Mouse (Mus musculus) c-Kit-positive CD71-positive TER-119-negative erythroid progenitor cells, embryonic 14.5 days (primary cell): ENCODE measurements around the gene Arfgef3.

Experiments
- DNase-seq: peaks from one replicate; pipeline ENCODE4 v3.0.0-alpha.2; 2013; ENCODE audit warnings: low read depth

The Arfgef3 gene

DNA sequence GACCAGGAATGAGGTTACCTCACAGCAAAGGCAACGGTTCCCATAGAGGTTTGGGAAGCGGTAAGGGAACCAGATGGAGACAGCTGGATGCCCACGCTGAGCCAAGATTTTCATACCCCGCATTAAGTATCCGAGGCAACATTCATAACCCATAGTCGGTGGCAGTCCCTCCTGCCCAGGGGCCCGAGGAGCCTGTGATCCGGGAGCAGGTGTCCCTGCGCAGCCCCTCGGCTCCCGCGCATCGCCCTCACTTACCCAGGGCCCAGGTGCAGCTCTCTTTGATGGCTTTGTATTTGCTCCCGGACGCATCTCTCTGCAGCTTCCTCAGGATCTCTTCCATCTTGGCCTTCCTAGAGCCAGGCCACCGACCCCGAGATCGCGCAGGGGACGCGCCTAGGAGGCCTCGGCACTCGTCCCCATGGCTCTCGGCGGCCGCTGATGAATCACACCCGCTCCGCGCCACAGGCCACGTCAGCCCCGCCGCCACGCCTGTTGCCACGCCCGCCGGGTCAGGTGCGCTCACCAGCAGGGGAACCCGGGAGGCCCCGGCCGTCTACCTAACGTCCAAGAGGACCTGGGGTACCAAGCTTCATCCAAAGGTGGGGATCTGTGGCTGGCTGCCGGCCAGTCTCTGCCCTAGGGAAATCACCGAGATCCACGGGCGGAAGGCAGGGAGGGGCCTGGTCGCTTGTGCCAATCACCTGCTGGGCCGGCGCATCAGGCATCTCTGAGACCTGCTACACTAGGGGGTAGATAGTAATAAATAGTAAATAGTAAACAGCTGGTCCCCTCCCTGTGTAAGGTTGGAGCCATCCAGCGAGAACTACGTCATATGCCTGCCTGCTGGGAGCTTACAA is at the start of gene Arfgef3:
TSS of gene Arfgef3 (minus strand) at position 664 of the 857 bp plus-strand sequence.
- DNase-seq, result no peak

- DNase-seq, result no peak
Measured at GRCm38 (mm10) chr10:18790063-18790462, 46.3 kb upstream of the Arfgef3 start.

GRCm38 (mm10) chr10:18788601-18789000 is 44.9 kb upstream of the Arfgef3 start:
- no peak for DNase-seq

DNA sequence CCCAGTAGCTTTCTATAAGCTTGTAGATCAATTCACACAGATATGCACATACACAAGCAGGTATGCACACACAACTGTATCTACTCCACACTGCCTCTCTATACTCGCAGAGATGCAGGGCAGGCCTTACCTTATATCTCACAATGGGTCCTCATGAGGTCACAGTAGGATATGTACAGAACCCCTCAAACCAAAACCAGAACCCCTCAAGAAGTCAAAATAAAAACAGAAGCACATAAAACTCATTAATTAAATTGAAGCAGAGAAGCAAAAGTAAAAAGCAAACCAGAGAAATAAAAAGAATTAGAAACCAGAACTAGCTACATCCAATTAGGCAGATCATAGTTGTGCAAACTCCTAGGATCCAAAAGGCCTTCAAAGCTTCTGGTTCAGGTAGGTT is 42.9 kb upstream of the Arfgef3 start, which contains the start of gene Gm4922:
TSS of gene Gm4922 (minus strand) at position 101 of the 400 bp plus-strand sequence.
- DNase-seq, result no peak

DNA sequence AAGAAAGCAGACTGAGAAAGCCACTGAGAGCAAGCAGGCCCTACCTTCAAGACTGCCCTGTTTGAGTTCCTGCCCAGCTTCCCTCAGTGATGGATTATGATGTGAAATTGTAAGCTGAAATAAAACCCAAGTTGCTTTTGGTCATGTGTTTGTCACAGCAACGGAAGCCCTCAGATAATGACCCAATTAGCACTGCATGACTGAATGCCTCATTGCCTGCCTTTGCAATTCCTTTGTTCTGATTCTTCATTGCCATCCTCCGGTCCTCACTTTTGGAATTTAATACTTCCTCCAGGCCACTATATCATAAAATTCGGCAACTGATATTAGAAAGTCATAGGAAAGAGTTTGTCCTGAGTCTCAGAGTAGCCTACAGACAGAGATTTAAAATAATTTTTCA is 33.8 kb upstream of the Arfgef3 start:
- DNase-seq, result no peak

GRCm38 (mm10) chr10:18772537-18773179 is 28.9 kb upstream of the Arfgef3 start:
- DNase-seq, result no peak

DNA sequence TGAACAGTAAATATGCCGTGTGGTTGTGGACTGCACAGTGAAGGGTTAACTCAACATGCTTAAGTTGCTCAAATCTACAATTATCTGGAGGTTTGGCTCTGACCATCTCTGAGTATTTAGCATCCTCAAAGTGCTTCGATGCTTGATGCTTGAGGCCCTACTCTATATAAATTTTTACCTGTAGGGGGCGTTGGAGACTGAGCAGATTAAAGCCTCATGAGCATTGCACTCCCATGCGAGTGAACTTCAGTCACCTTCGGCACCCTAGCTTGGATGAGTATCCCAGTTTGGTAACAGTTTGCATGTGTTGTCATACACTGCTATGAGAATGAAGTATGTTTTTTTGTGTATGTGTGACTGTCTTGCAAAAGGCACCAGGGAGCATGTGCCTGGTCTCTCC is 26.2 kb upstream of the Arfgef3 start:
- no peak for DNase-seq

GRCm38 (mm10) chr10:18760241-18760640 is 16.5 kb upstream of the Arfgef3 start:
- peak; percentile 10 for DNase-seq

DNA sequence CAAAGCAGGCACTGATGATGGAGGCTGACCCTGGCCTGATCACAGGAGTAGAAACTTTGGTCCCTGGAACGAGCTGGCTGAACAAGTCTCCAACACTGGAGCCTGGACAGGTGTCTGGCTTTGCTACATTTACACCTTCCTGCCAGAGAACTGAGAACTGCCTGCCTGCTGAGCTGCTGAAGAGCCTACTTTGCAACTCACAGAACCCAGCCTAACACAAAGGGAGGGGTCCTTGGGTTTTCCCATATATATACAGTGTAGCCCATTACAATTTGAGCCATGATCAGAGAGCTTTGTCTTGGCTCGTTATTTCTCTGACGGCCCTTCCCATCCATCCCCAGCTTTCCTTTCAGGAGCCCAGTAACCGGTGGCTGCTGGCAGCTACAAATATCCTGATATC is 6.3 kb upstream of the Arfgef3 start:
- no peak for DNase-seq

DNA sequence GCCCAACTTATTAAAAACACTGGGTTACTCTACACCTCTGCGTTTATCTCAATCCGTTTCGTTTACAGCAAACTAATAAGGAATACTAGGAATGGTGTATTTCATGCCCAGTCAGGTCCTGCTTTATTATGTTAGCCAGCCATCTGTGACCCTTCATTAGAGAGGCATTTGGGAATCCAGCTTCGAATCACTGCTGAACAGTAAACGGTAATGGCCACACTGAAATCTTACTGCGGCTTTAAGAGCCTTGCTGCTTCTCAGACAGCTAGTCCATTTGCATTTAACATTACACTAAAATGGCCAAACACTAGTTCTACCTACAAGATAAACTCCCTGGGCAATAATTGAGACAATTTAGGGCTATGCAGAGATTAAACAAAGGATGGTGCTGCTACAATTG is 1.7 kb downstream of the Arfgef3 start:
- no peak for DNase-seq

DNA sequence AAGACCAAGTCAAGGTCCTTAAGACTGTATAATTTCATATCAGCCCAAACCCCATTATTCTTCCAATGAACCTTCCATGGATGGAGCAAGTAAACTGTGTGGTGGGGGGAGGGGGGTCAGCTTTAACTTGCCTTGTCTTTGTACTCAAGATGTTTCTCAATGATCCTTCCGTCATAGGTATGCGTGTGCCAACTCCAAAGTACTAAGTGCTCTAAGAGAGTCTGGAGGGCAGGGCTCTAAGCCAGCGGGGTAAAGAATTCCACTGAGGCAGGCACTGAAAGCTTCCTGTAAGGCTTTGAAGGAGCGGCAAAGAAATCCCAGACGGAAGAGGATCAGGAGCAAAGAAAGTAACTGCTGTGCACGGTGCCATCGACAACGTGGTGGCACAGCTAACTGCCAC is 2.7 kb downstream of the Arfgef3 start:
- DNase-seq, result no peak

DNA sequence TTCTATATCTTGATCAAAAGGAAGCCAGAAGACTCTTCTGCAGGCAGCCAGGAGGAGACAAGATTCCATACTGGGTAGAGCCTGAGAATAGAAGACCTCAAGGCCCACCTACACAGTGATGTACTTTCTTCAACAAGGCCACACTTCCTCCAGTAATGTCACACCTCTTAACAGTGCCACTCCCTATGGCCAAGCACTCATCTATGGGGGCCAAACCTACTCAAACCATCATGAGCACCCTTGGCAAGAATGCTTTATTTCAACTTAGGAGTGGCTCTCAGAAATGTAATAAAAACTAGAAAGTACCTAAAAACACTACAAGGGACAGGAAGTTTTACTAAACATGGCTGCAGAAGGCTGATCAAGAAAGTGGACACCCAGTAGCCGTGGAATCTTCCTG is 15.2 kb downstream of the Arfgef3 start:
- DNase-seq, result no peak

GRCm38 (mm10) chr10:18711436-18711835 is 32.3 kb downstream of the Arfgef3 start:
- no peak for DNase-seq

GRCm38 (mm10) chr10:18710949-18711348 is 32.8 kb downstream of the Arfgef3 start:
- DNase-seq, result no peak

DNA sequence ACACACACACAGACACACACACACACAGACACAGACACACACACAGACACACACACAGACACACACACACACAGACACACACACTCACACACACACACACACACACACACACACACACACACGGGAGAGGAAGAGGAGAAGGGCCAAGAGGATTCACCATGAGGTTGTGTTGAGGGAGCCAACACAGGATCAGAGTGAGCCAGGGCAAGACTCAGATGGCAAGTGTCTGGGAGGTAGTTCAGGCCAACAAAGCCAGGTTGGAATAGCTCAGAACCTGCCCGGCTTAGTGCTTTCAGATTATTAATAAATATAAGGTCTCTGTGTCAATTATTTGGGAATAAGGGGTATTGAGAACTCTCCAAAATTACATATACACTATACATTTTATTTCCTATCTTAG is 33.9 kb downstream of the Arfgef3 start:
- DNase-seq, result no peak

GRCm38 (mm10) chr10:18708641-18709040 is 35.1 kb downstream of the Arfgef3 start:
- DNase-seq, result no peak

DNA sequence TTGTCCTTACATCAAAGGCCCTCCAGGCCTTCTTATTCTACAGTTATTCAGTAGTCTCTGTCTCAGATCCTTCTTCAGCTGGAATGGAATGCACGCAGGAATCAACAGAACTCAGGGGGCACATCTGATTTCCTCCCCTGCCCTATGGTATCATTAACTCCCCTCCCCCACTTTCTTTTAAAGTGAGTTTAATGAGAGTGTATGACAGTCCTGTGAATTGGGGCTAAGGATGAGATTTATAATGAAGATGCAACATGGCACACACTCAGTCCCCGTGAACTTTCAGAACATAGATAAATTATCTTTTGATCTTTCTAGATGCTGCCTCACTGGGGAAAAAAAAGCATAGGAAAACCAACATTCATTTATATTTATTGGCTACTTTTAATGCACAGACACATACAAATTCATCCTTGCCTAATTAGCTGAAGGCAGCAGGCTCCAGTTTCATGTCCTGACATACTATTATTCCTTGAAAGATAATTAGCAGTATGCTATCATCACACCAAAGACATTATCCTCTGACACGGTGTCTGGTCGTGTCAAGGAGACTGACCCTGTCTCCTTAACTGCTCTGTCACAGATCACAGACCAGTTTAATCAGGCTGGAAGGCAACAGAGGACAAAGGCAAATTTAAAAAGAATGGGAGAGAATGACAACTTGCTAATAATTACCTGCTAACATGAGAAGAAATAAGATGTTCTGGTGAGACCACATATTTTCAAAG is 39.2 kb downstream of the Arfgef3 start:
- no peak for DNase-seq

DNA sequence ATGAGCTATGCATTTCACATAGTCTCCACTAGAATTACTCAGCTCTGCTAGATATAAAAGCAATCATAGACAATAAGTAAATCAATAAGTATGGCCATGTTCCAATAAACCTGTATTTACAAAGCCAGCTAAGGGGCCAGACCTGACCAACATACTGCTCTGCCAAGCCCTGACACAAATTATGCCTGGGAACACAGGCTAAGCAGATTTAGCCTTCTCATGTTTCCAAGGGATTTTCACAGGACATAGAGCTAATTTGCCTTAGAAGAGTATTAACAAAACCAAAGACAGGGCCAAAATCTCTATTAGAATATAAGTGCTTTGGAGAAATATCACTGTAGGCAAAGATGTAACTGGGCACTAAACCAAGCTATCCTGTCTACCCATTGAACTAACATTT is 42.2 kb downstream of the Arfgef3 start:
- DNase-seq, result no peak

- DNase-seq, result no peak
Measured at GRCm38 (mm10) chr10:18700117-18700516, 43.6 kb downstream of the Arfgef3 start.

GRCm38 (mm10) chr10:18699151-18699550 is 44.6 kb downstream of the Arfgef3 start:
- no peak for DNase-seq

DNA sequence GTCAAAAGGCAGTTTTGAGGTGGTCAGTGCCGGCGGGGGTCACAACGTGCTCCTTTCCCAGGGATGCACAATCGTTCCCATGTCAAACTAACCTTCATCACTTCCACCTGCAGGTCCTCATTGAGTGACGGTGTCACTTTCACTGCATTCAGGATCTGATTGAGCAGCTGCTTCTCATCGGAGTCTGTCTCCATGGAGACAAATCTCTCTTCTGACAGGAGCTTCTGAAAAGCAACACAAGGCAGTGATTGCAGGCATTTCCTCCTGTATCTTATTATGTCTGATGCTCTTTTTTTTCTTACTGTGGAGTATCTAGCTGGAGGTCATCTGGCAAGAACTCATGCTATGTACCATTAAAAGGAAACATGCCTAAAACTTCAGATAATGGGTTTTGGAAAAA is 47.3 kb downstream of the Arfgef3 start:
- DNase-seq, result no peak

DNA sequence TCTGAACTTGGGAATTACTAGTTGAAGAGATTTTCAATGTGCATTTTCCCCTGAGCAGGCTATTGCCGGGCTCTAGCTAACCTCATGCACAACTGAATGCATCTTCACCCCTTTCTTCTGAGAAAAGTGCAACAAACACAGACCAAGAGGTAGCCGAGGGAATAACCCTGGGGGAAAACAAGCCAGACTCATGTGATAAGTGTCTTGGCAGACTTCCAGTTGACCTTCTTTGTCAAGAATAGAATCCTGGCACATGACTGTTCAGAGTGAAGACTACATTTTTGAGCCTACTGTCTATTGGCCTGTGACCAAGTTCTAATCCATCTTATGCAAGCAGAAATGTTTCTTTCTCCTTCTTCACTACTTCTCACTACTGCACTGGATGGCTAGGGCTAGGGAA is 55.5 kb downstream of the Arfgef3 start:
- no peak for DNase-seq
